Mouse (Mus musculus) megakaryocyte, embryonic 14.5 days (primary cell): ENCODE results near the gene Taf1d.

Source experiments
- FLI1 ChIP-seq: IDR thresholded peaks from 2 replicates; pipeline ENCODE4 v1.6.1; 2012; ENCODE audit warnings: low read length, inconsistent platforms, mixed read lengths
- GATA1 ChIP-seq: IDR thresholded peaks from 3 replicates; pipeline ENCODE4 v1.6.1; 2012; ENCODE audit warnings: mixed read lengths, low read length, inconsistent platforms, borderline replicate concordance

DNA sequence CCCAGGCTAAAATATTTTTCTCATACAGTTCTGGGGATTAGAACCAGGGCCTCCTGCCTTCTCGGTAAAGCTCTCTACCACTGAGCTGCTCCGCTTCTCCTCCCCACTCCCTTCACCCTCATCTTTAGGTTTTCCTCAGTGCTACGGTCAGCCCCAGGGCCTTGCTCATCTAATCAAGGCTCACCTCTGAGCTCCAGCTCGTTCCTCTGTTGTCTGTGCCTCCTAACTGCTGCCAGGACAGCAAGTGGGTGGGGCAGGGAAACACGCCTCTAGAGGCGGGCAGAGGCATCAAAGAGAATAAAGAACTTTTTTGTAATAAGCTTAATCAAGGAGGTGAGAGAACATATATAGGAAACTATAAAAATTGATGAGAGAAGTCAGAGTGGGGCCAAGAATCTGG is 18.2 kb upstream of the Taf1d start:
- TF ChIP-seq GATA1 (no peak), FLI1 (no peak)
